Mouse (Mus musculus) liver, adult 2 months (tissue): Measurements from ENCODE around the gene Ergic1.

Source experiments
- CTCF ChIP-seq: fragments of 200-500 bp; IDR thresholded peaks from 2 replicates; pipeline ENCODE4 v1.5.1; 2011; ENCODE audit warnings: low read depth, low read length, control low read depth
- POLR2A ChIP-seq: fragments of 200-500 bp; IDR thresholded peaks from 2 replicates; pipeline ENCODE4 v1.6.1; 2011; ENCODE audit warnings: low read length, control low read depth; ENCODE audit not compliant: insufficient read depth; ENCODE audit errors: extremely low read depth

DNA sequence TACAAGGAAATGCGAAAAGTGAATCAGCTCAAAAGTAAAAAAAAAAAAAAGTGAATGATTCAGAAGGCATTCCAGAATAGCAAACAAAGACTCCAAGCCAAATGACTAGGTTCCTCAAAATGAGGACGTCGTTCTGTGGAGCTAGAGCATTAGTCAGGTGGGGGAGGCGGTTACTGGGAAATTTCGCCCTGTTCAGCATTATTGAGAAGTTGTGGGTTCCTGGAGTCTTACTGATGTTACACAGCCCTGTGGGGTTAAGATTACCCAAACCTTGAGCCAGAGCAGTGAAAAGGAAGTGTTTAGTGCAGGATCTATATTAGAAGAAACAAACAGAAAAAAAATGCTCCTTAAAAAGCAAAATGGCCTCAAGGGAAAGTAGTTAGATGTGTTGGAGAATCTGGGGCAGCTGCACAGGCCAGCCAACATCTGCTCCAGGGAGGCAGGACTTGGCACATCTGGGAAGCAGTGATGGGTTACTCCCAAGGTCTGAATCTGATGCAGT is 27.4 kb upstream of the Ergic1 start:
- no peak for TF ChIP-seq POLR2A
- TF ChIP-seq CTCF: no peak
